Mouse (Mus musculus) spleen, adult 2 months (tissue): ENCODE measurements at regions not wholly inside any gene's neighbourhood (a gene's known extent, or its start where the extent isn't known, plus 50 kb on each side); places are given as distances from the start of the nearest gene placed in this dataset.

Experiments
- CTCF ChIP-seq: fragments of 200-500 bp; IDR thresholded peaks from 2 replicates; pipeline ENCODE4 v1.5.1; 2011; ENCODE audit warnings: mild to moderate bottlenecking, inconsistent platforms; ENCODE audit not compliant: insufficient read depth, insufficient read length, insufficient replicate concordance; ENCODE audit errors: extremely low read depth
- POLR2A ChIP-seq: fragments of 200-500 bp; IDR thresholded peaks from 2 replicates; pipeline ENCODE4 v1.6.1; 2011; ENCODE audit warnings: low read depth, low read length, inconsistent platforms

- TF ChIP-seq CTCF, result no peak
- no peak for TF ChIP-seq POLR2A
Measured at GRCm38 (mm10) chr16:29889346-29889745, 174.8 kb upstream of the Hes1 start.
